Mouse (Mus musculus) MEL (cell line): Measurements from ENCODE around the gene Gpam. TPM values are rescaled to one million over a fixed set of nuclear protein-coding genes. Genes with fewer than 3 reads are reported as not detected.

ENCODE experiments used
- DNase-seq: peaks from one replicate; pipeline ENCODE4 v3.0.0; 2011; ENCODE audit warnings: low read depth, low spot score
- H3K27ac ChIP-seq: 2 replicates; pipeline ENCODE4 v1.5.1; 2012; ENCODE audit warnings: low read depth, mild to moderate bottlenecking, control low read depth, low read length, moderate library complexity; ENCODE audit not compliant: control insufficient read depth
- H3K27me3 ChIP-seq, 2 experiments: fragments of 150-350 bp in 1 of 2; sonication (generic) in 1 of 2; 2 replicates each; pipeline ENCODE4 v1.6.1; 2012; ENCODE audit warnings: low read length in 2 of 2, mild to moderate bottlenecking in 2 of 2, improper control_type of control experiment in 1 of 2, moderate library complexity in 1 of 2; ENCODE audit not compliant: insufficient read depth in 2 of 2, control insufficient read depth in 1 of 2
- H3K36me3 ChIP-seq, 2 experiments: 2 replicates each; pipeline ENCODE4 v1.6.1; 2012 to 2014; ENCODE audit warnings: low read length in 2 of 2, improper control_type of control experiment in 1 of 2, inconsistent platforms in 1 of 2, mild to moderate bottlenecking in 1 of 2; ENCODE audit not compliant: insufficient read depth in 2 of 2, control insufficient read depth in 1 of 2
- H3K4me1 ChIP-seq, 2 experiments: fragments of 150-350 bp in 1 of 2; sonication (generic) in 1 of 2; 2 replicates each; pipeline ENCODE4 v1.6.1; 2012; ENCODE audit warnings: low read length in 2 of 2, improper control_type of control experiment in 1 of 2, mild to moderate bottlenecking in 1 of 2; ENCODE audit not compliant: insufficient read depth in 2 of 2, control insufficient read depth in 1 of 2
- H3K4me3 ChIP-seq, 2 experiments: fragments of 150-350 bp in 1 of 2; sonication (generic) in 1 of 2; 2 replicates each; pipeline ENCODE4 v1.5.1; 2012; ENCODE audit warnings: low read depth in 2 of 2, low read length in 2 of 2, mild to moderate bottlenecking in 2 of 2, moderate library complexity in 2 of 2, control low read depth in 1 of 2, improper control_type of control experiment in 1 of 2; ENCODE audit not compliant: control insufficient read depth in 1 of 2, insufficient read depth in 1 of 2
- H3K79me2 ChIP-seq: 2 replicates; pipeline ENCODE4 v1.6.1; 2012; ENCODE audit warnings: mild to moderate bottlenecking, low read length, moderate library complexity; ENCODE audit not compliant: control insufficient read depth, poor library complexity, insufficient read depth
- H3K9ac ChIP-seq: 2 replicates; pipeline ENCODE4 v1.6.1; 2012; ENCODE audit warnings: low read depth, mild to moderate bottlenecking, control low read depth, low read length, moderate library complexity; ENCODE audit not compliant: control insufficient read depth, poor library complexity, severe bottlenecking
- H3K9me3 ChIP-seq: fragments of 150-350 bp; sonication (generic); replicated peaks from 2 replicates; pipeline ENCODE4 v1.6.1; 2012; ENCODE audit warnings: mild to moderate bottlenecking, low read length, improper control_type of control experiment, moderate library complexity; ENCODE audit not compliant: insufficient read depth
- BHLHE40 ChIP-seq: IDR thresholded peaks from 2 replicates; pipeline ENCODE4 v1.6.1; 2012; ENCODE audit warnings: low read depth, mild to moderate bottlenecking, inconsistent platforms, low read length, improper control_type of control experiment, borderline replicate concordance
- CHD1 ChIP-seq: IDR thresholded peaks from 2 replicates; pipeline ENCODE4 v1.6.1; 2012; ENCODE audit warnings: low read depth, mild to moderate bottlenecking, inconsistent platforms, low read length, improper control_type of control experiment
- CTCF ChIP-seq, 3 experiments: IDR thresholded peaks in 2 of 3; conservative IDR thresholded peaks in 1 of 3; 2 replicates each; pipeline ENCODE4 v1.5.1; 2011 to 2012; ENCODE audit warnings: low read length in 3 of 3, low read depth in 2 of 3, mild to moderate bottlenecking in 2 of 3, improper control_type of control experiment in 1 of 3, inconsistent platforms in 1 of 3, mixed read lengths in 1 of 3, moderate library complexity in 1 of 3; ENCODE audit not compliant: control insufficient read depth in 1 of 3, insufficient read depth in 1 of 3, poor library complexity in 1 of 3, severe bottlenecking in 1 of 3
- E2F4 ChIP-seq: IDR thresholded peaks from 2 replicates; pipeline ENCODE4 v1.6.1; 2011; ENCODE audit warnings: low read depth, low read length, improper control_type of control experiment, borderline replicate concordance
- HCFC1 ChIP-seq: IDR thresholded peaks from 2 replicates; pipeline ENCODE4 v1.6.1; 2012; ENCODE audit warnings: low read depth, mild to moderate bottlenecking, inconsistent platforms, low read length, improper control_type of control experiment, moderate library complexity
- JUND ChIP-seq: IDR thresholded peaks from 2 replicates; pipeline ENCODE4 v1.6.1; 2011; ENCODE audit warnings: low read depth, mild to moderate bottlenecking, improper control_type of control experiment, low read length
- KAT2A ChIP-seq: conservative IDR thresholded peaks from 2 replicates; pipeline ENCODE4 v1.6.1; 2012; ENCODE audit warnings: low read depth, low read length, improper control_type of control experiment, inconsistent platforms
- MAFK ChIP-seq: IDR thresholded peaks from 2 replicates; pipeline ENCODE4 v1.6.1; 2011; ENCODE audit warnings: low read depth, mild to moderate bottlenecking, low read length, improper control_type of control experiment, borderline replicate concordance
- MAX ChIP-seq: IDR thresholded peaks from 2 replicates; pipeline ENCODE4 v1.6.1; 2011; ENCODE audit warnings: low read length, improper control_type of control experiment
- MAZ ChIP-seq: IDR thresholded peaks from 2 replicates; pipeline ENCODE4 v1.6.1; 2012; ENCODE audit warnings: low read depth, mild to moderate bottlenecking, inconsistent platforms, low read length, improper control_type of control experiment
- MEF2A ChIP-seq: IDR thresholded peaks from 2 replicates; pipeline ENCODE4 v1.6.1; 2014; ENCODE audit warnings: low read depth, mild to moderate bottlenecking, inconsistent platforms, low read length, improper control_type of control experiment; ENCODE audit not compliant: poor library complexity, insufficient replicate concordance, severe bottlenecking; ENCODE audit errors: extremely low read depth
- MXI1 ChIP-seq: IDR thresholded peaks from 2 replicates; pipeline ENCODE4 v1.6.1; 2011; ENCODE audit warnings: mild to moderate bottlenecking, low read depth, low read length, improper control_type of control experiment
- MYB ChIP-seq: IDR thresholded peaks from 2 replicates; pipeline ENCODE4 v1.6.1; 2011; ENCODE audit warnings: mild to moderate bottlenecking, low read depth, low read length, improper control_type of control experiment
- MYC ChIP-seq: IDR thresholded peaks from 2 replicates; pipeline ENCODE4 v1.6.1; 2011; ENCODE audit warnings: low read depth, mild to moderate bottlenecking, low read length, improper control_type of control experiment, moderate library complexity
- NELFE ChIP-seq: IDR thresholded peaks from 2 replicates; pipeline ENCODE4 v1.6.1; 2011; ENCODE audit warnings: low read depth, low read length, improper control_type of control experiment
- POLR2AphosphoS2 ChIP-seq: IDR thresholded peaks from 2 replicates; pipeline ENCODE4 v1.6.1; 2011; ENCODE audit warnings: low read length, improper control_type of control experiment
- TAL1 ChIP-seq: IDR thresholded peaks from 2 replicates; pipeline ENCODE4 v1.6.1; 2012; ENCODE audit warnings: mild to moderate bottlenecking, inconsistent platforms, low read length, moderate library complexity, mixed read lengths
- TCF12 ChIP-seq: IDR thresholded peaks from 2 replicates; pipeline ENCODE4 v1.6.1; 2014; ENCODE audit warnings: low read depth, mild to moderate bottlenecking, inconsistent platforms, low read length, improper control_type of control experiment, moderate library complexity
- USF2 ChIP-seq, 2 experiments: IDR thresholded peaks; 2 replicates each; pipeline ENCODE4 v1.6.1; 2011 to 2012; ENCODE audit warnings: improper control_type of control experiment in 2 of 2, low read length in 2 of 2, borderline replicate concordance in 1 of 2, inconsistent platforms in 1 of 2, low read depth in 1 of 2, mild to moderate bottlenecking in 1 of 2; ENCODE audit not compliant: insufficient read depth in 1 of 2
- ZKSCAN1 ChIP-seq: IDR thresholded peaks from 2 replicates; pipeline ENCODE4 v1.6.1; 2012; ENCODE audit warnings: low read depth, mild to moderate bottlenecking, inconsistent platforms, low read length, improper control_type of control experiment, moderate library complexity
- ZMIZ1 ChIP-seq: IDR thresholded peaks from 2 replicates; pipeline ENCODE4 v1.6.1; 2012; ENCODE audit warnings: low read depth, mild to moderate bottlenecking, inconsistent platforms, low read length, improper control_type of control experiment, moderate library complexity
- polyA plus RNA-seq, 2 experiments: library from polyadenylated mRNA; stranded (reverse) in 1 of 2; unstranded in 1 of 2; fragments of >175 nt in 1 of 2; fragments of >200 nt in 1 of 2; gene quantifications; 2 replicates each; pipeline versions ENCODE4 v1.2.1 to v1.2.4; 2012; ENCODE audit warnings: low replicate concordance in 2 of 2, low read depth in 1 of 2; ENCODE audit not compliant: insufficient read length in 2 of 2, insufficient read depth in 1 of 2, missing spikeins in 1 of 2
- total RNA-seq: library from RNA; depleted of rRNA; stranded (reverse); fragments of 300-350 nt; gene quantifications from 2 replicates; pipeline ENCODE4 v1.2.3, GENCODE M21; 2012

Gene Gpam
- total and polyA plus RNA-seq, 3 experiments: 26.2 to 327 (median 37.1) TPM

GRCm38 (mm10) chr19:55096666-55097065 is 30.4 kb downstream of the Gpam start:
- H3K36me3 ChIP-seq: peaks cover 2 to 11% of the 10 kb centered on the region in 2 experiments; a peak in 3 of 4 replicates
- no peak overlapping the region for H3K9ac ChIP-seq
- no peak overlapping the region for H3K4me3 ChIP-seq

DNA sequence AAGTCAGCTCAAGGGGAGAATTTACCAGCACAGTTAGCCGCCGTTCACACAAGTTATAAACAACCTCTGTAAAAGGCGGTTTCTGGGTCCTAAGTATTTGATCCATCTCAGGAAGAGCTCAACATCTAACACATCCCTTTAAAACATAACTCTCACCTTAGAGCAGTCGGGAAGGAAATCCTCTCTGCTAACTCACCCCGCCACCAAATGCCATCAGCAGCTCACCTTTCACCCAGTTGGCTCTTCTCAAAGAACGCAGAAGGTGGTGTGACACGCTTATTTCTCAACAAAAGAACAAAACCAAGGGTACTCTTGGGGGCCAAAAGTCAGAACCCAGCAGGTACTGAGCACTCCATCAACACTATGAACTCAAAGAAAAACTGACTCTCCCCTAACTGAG is 31.5 kb downstream of the Gpam start:
- H3K27ac ChIP-seq: no peak overlapping the region
- no peak overlapping the region for H3K4me3 ChIP-seq
- H3K36me3 ChIP-seq: peaks cover 2 to 15% of the 10 kb centered on the region in 2 experiments; a peak in 3 of 4 replicates
- TF ChIP-seq MAFK: no peak
- TF ChIP-seq MEF2A: no peak
- TF ChIP-seq MAX: no peak
- no peak for TF ChIP-seq BHLHE40
- TF ChIP-seq MAZ: no peak
- TF ChIP-seq ZMIZ1: no peak
- TF ChIP-seq CTCF (IDR thresholded peaks at IDR 0.05 in 2 of 3, conservative IDR thresholded peaks at IDR 0.05 in 1 of 3; ENCODE audit: control insufficient read depth in 1 of 3, insufficient read depth in 1 of 3, low read depth in 2 of 3, low read length in 3 of 3, poor library complexity in 1 of 3, severe bottlenecking in 1 of 3): no peak
- TF ChIP-seq TCF12: no peak
- TF ChIP-seq MXI1: no peak
- TF ChIP-seq ZKSCAN1: no peak
- no peak for TF ChIP-seq KAT2A
- peaks cover 3 to 10% of the 10 kb centered on the region in 2 experiments for H3K4me1 ChIP-seq
- H3K79me2 ChIP-seq: peaks cover 14% of the 10 kb centered on the region
- no peaks in the 10 kb centered on the region for H3K27me3 ChIP-seq
- H3K9me3 ChIP-seq: no peaks in the 10 kb centered on the region
- no peak overlapping the region for H3K9ac ChIP-seq
- DNase-seq: no peak

More at GRCm38 (mm10) chr19:55096666-55097065, 30.4 kb downstream of the Gpam start:
- no peaks in the 10 kb centered on the region for H3K9me3 ChIP-seq
- TF ChIP-seq POLR2AphosphoS2: no peak
- no peak for TF ChIP-seq MXI1
- TF ChIP-seq USF2 (IDR thresholded peaks at IDR 0.05; ENCODE audit: borderline replicate concordance in 1 of 2, insufficient read depth in 1 of 2, low read depth in 1 of 2, low read length in 2 of 2): no peak
- no peak for TF ChIP-seq MAFK
- TF ChIP-seq CTCF (IDR thresholded peaks at IDR 0.05 in 2 of 3, conservative IDR thresholded peaks at IDR 0.05 in 1 of 3; ENCODE audit: control insufficient read depth in 1 of 3, insufficient read depth in 1 of 3, low read depth in 2 of 3, low read length in 3 of 3, poor library complexity in 1 of 3, severe bottlenecking in 1 of 3): no peak
- TF ChIP-seq TAL1: no peak
- no peak for TF ChIP-seq NELFE
- no peak for TF ChIP-seq HCFC1
- TF ChIP-seq MYC: no peak
- TF ChIP-seq E2F4: no peak
- no peak for TF ChIP-seq MYB
- TF ChIP-seq CHD1: no peak
- TF ChIP-seq ZKSCAN1: no peak
- TF ChIP-seq MAX: no peak
- TF ChIP-seq KAT2A: no peak
- TF ChIP-seq JUND: no peak
- H3K27ac ChIP-seq: no peak overlapping the region
- no peak for DNase-seq
- H3K27me3 ChIP-seq: peaks cover 0 to 3% of the 10 kb centered on the region in 2 experiments; a peak in 1 of 4 replicates
- peaks cover 2 to 7% of the 10 kb centered on the region in 2 experiments; a peak in 3 of 4 replicates for H3K4me1 ChIP-seq
- peaks cover 14% of the 10 kb centered on the region for H3K79me2 ChIP-seq
